Mouse (Mus musculus) limb, embryonic 14.5 days (tissue): ENCODE data around the gene Ccdc105. TPM values are rescaled to one million over a fixed set of nuclear protein-coding genes. Genes with fewer than 3 reads are reported as not detected.

Experiments used
- ATAC-seq: fragments of 200-750 bp; cut with Nextera tagmentation; 2 replicates; pipeline ENCODE4 v1.8.0; 2017; ENCODE audit warnings: low read depth, moderate number of reproducible peaks, moderate TSS enrichment; ENCODE audit not compliant: low FRiP score
- DNase-seq: peaks from one replicate; pipeline ENCODE4 v3.0.0-alpha.2; 2015; ENCODE audit warnings: low spot score
- H3K27ac ChIP-seq: fragments of 300-500 bp; sonication (generic); replicated peaks from 2 replicates; pipeline ENCODE4 v1.5.1; 2014; ENCODE audit warnings: low read depth, mild to moderate bottlenecking, low read length, moderate library complexity, mixed read lengths
- H3K27me3 ChIP-seq: fragments of 300-500 bp; sonication (generic); 2 replicates; pipeline ENCODE4 v1.6.1; 2014; ENCODE audit warnings: low read length, mixed read lengths; ENCODE audit not compliant: control insufficient read depth, insufficient read depth
- H3K36me3 ChIP-seq: fragments of 300-500 bp; sonication (generic); 2 replicates; pipeline ENCODE4 v1.6.1; 2014; ENCODE audit warnings: mild to moderate bottlenecking, low read length, moderate library complexity, mixed read lengths; ENCODE audit not compliant: control insufficient read depth, insufficient read depth
- H3K4me1 ChIP-seq: fragments of 300-500 bp; sonication (generic); 2 replicates; pipeline ENCODE4 v1.6.1; 2014; ENCODE audit warnings: antibody characterized with exemption, low read length, mixed read lengths; ENCODE audit not compliant: control insufficient read depth, insufficient read depth
- H3K4me2 ChIP-seq: fragments of 300-500 bp; sonication (generic); replicated peaks from 2 replicates; pipeline ENCODE4 v1.6.1; 2014; ENCODE audit warnings: low read depth, mild to moderate bottlenecking, low read length, moderate library complexity; ENCODE audit not compliant: severe bottlenecking
- H3K4me3 ChIP-seq: fragments of 300-500 bp; sonication (generic); replicated peaks from 2 replicates; pipeline ENCODE4 v1.5.1; 2014; ENCODE audit warnings: low read length
- H3K9ac ChIP-seq: fragments of 300-500 bp; sonication (generic); 2 replicates; pipeline ENCODE4 v1.6.1; 2014; ENCODE audit warnings: mild to moderate bottlenecking, low read depth, low read length, moderate library complexity; ENCODE audit not compliant: severe bottlenecking
- H3K9me3 ChIP-seq: fragments of 300-500 bp; sonication (generic); 2 replicates; pipeline ENCODE4 v1.6.1; 2016; ENCODE audit warnings: low read length; ENCODE audit not compliant: control insufficient read depth
- POLR2A ChIP-seq: fragments of 200-500 bp; IDR thresholded peaks from 2 replicates; pipeline ENCODE4 v1.8.0; 2012; ENCODE audit warnings: inconsistent platforms, mild to moderate bottlenecking, moderate library complexity, borderline replicate concordance; ENCODE audit not compliant: insufficient read depth, insufficient read length; ENCODE audit errors: extremely low read depth
- WGBS: fragments of 180-500 bp; shearing (Covaris S2); extraction: QIAGEN DNeasy Blood & Tissue Kit; methylation state at CpG from one replicate; pipeline ENCODE4 v1.1.7; 2014; 5-methylcytosine and 5-hydroxymethylcytosine counted together
- polyA plus RNA-seq, 2 experiments: library from polyadenylated mRNA; depleted of rRNA in 1 of 2; stranded (reverse) in 1 of 2; unstranded in 1 of 2; fragments of >200 nt; fragmentation: Nextera tagmentation in 1 of 2; extraction: Ambion mirVana in 1 of 2; gene quantifications; 2 replicates each; pipeline versions ENCODE4 v1.2.1 to v1.2.3; 2012 to 2014

Ccdc105 gene
- polyA plus RNA-seq, 2 experiments, result 0.14 TPM; not detected in 1

DNA sequence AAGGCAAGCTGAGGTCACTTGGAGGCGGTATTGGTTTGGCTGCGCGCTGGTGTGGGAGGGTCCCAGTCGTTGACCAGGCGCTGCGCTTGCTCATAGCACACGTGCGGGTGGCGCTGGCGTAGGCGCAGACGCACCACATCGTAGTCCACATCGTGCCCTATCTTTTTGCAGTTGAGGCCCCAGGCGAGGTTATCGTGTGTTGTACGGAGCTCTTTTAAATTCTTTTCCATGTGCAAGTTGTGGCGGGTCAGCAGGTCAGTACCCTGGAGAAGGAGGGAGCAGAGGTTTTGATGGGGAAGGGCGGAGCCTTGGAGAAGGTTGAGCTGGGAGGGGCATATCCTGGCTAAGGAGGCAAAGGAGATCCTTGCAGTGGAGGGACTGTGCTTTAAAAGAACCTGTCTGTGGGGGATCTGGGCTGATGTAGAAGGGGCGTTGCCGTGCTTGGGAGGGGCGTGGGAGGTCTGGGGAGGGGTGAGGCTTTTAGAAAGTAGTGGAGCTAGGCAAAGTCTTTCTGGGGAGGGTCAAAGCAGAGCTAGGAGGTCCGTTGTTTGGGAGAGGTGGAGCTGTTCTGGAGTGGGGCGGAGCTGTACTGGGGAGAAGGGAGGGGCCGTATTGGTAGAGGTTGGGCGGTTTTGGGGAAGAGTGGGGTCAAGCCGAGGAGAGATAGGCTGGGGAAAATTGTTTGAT, 5.7 kb downstream of the Ccdc105 start:
- Histone ChIP-seq H3K9ac (peak overlapping the region; percentile 32; the same call in 1 of the 2 replicates), H3K27ac (no peak overlapping the region)

DNA sequence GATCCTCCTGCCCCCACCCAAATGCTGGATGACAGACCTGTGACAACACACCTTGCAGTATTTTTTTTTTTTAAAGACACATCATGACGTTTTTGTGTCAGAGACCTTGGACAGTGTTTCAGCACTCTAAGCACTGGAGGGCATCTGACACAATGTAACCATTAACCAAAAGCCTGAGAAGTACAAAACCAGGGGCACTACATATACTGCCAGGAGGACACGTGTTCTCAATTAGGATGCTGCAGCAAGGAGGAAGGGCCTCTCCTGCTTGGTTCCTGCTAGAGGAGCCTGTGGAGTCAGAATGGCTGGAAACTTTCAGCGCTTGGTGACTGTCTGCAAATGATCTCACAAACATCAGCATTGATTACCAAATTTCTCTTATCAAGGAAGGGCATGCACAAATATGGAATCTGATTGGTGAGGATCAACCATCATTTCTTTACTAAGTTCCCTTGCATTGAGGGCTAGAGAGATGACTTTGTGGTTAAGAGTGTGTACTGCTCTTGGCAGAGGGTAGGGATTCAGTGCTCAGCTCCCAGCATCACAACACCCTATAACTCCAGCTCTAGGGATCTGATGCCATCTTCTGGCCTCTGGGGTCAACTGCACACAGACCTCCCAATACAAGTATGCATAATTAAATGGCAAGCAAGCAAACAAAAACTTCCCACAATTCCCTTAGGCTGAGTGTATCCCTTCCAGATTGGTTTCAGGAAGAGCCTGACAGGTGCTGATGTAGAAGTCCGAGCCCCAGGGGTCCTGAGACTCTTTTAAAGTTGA, 7.2 kb downstream of the Ccdc105 start:
- no peak overlapping the region for H3K4me3 ChIP-seq
- H3K4me1 ChIP-seq, result peaks cover 7% of the 10 kb centered on the region
- no peak for ATAC-seq
- H3K27ac ChIP-seq, result no peak overlapping the region
- no peak overlapping the region for H3K4me2 ChIP-seq
- H3K9me3 ChIP-seq, result no peaks in the 10 kb centered on the region
- H3K9ac ChIP-seq, result no peak overlapping the region
- H3K27me3 ChIP-seq, result no peaks in the 10 kb centered on the region
- DNase-seq, result peak; percentile 53
- TF ChIP-seq POLR2A, result no peak
- 28% methylated on average over 4 of the region's 4 CpGs for WGBS
- H3K36me3 ChIP-seq, result no peaks in the 10 kb centered on the region

More for the DNA sequence above, 5.7 kb downstream of the Ccdc105 start:
- TF ChIP-seq POLR2A, result no peak
- Histone ChIP-seq H3K4me1 (peaks cover 7% of the 10 kb centered on the region), H3K27me3 (no peaks in the 10 kb centered on the region), H3K36me3 (no peaks in the 10 kb centered on the region), H3K9me3 (no peaks in the 10 kb centered on the region), H3K4me2 (peak overlapping the region; percentile 48), H3K4me3 (peak overlapping the region; percentile 35)
- no peak for DNase-seq
- ATAC-seq, result peak; percentile 59
- 3% methylated on average over 27 of the region's 27 CpGs for WGBS

DNA sequence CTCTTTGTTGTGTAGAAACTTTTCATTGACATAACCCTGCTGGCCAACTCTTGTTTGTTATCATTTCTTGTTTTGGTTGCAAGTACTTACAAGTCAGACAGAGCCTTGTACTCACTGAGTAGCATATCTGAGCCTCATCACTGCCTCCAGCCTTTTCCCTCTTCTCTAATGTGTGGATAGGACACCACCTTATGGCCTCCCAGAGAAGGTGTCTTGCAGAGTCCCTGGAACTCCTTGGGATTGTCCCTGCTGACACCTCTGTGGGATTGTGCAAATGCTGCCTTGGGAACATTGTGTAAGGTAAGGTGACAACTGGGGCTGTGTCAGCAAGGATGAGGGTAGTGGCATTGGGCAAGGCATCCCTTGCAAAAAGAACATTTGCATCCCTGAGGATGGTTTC, 9.1 kb downstream of the Ccdc105 start:
- ATAC-seq, result no peak
- TF ChIP-seq POLR2A, result no peak
- H3K27ac ChIP-seq, result no peak overlapping the region
- H3K4me1 ChIP-seq, result peaks cover 7% of the 10 kb centered on the region
- no peak overlapping the region for H3K4me3 ChIP-seq
- no peaks in the 10 kb centered on the region for H3K36me3 ChIP-seq
- no peak for DNase-seq
- no peaks in the 10 kb centered on the region for H3K27me3 ChIP-seq
- no peak overlapping the region for H3K9ac ChIP-seq
- no peaks in the 10 kb centered on the region for H3K9me3 ChIP-seq
- no peak overlapping the region for H3K4me2 ChIP-seq

DNA sequence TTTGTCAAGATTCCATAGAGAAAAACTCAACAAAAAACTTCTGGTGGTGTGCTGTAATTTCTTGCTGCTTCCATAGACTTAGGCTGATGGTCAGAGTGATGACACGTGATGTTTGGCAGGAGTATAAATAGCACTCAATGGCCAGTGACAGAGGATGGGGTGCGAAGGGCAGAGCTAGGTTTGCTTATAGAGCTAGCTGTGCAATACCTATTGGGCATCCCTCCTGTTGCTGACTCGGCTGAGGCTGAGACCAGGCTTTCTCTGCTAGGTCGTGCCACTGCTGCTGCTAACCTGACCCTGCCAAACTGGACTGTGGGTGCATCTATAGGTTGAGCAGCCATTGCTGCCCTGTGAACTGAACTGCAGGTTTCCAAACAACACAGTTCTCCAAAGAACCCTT, 13.0 kb downstream of the Ccdc105 start:
- Histone ChIP-seq H3K27ac (no peak overlapping the region), H3K36me3 (no peaks in the 10 kb centered on the region), H3K9ac (no peak overlapping the region), H3K9me3 (no peaks in the 10 kb centered on the region), H3K4me2 (no peak overlapping the region), H3K4me1 (no peaks in the 10 kb centered on the region), H3K4me3 (no peak overlapping the region), H3K27me3 (no peaks in the 10 kb centered on the region)
- no peak for DNase-seq
- 80% methylated on average over 4 of the region's 4 CpGs for WGBS
- ATAC-seq, result no peak
- TF ChIP-seq POLR2A, result no peak

DNA sequence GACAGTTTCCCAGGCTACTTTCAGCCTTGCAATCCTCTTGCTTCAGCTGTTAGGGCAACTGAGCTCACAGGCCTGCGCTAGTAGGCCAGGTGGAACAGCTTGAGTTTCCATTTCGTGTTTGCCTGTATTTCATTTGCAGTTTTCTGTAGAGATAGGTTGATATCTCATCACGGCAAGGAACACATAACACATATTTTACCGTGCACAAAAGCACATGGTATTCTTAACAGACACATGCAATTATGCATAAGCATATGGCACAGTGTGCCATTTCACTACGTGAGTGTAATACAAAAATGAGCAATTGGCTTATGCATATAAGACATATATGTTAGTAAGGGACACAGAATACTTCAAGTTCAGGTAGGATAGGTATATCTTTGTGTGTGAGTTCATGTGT, 25.0 kb downstream of the Ccdc105 start:
- H3K4me3 ChIP-seq, result no peak overlapping the region
- WGBS, result 77% methylated on average over 5 of the region's 5 CpGs

More for the DNA sequence above, 25.0 kb downstream of the Ccdc105 start:
- no peak for TF ChIP-seq POLR2A
- Histone ChIP-seq H3K4me2 (no peak overlapping the region), H3K9ac (no peak overlapping the region), H3K27ac (no peak overlapping the region), H3K9me3 (no peaks in the 10 kb centered on the region), H3K4me1 (no peaks in the 10 kb centered on the region), H3K36me3 (no peaks in the 10 kb centered on the region), H3K27me3 (no peaks in the 10 kb centered on the region)
- DNase-seq (no peak), ATAC-seq (no peak)
